Mouse (Mus musculus) R1 (cell line): ENCODE results near the gene Mettl21a.

Experiments
- DNase-seq: peaks from one replicate; pipeline ENCODE4 v3.0.0-alpha.2; 2018; ENCODE audit warnings: low read depth, low spot score

Gene Mettl21a

GRCm38 (mm10) chr1:64614801-64615345, 2.2 kb downstream of the Mettl21a start:
- no peak for DNase-seq

- DNase-seq = no peak
Measured at GRCm38 (mm10) chr1:64614311-64614710, 2.7 kb downstream of the Mettl21a start.

- DNase-seq = peak; percentile 56
Measured at GRCm38 (mm10) chr1:64609976-64610375, 7.1 kb downstream of the Mettl21a start.

- DNase-seq = no peak
Measured at GRCm38 (mm10) chr1:64609145-64609544, 7.9 kb downstream of the Mettl21a start.

- DNase-seq = no peak
Measured at GRCm38 (mm10) chr1:64603381-64603780, 13.7 kb downstream of the Mettl21a start.

GRCm38 (mm10) chr1:64601242-64601842, 15.7 kb downstream of the Mettl21a start:
- peak; percentile 15 for DNase-seq

GRCm38 (mm10) chr1:64600413-64601077, 16.5 kb downstream of the Mettl21a start:
- DNase-seq = no peak

GRCm38 (mm10) chr1:64598926-64599325, 18.1 kb downstream of the Mettl21a start:
- DNase-seq = no peak

- DNase-seq = peak; percentile 55
Measured at GRCm38 (mm10) chr1:64578801-64579200, 38.2 kb downstream of the Mettl21a start.

- DNase-seq = peak; percentile 81
Measured at GRCm38 (mm10) chr1:64577911-64578310, 39.1 kb downstream of the Mettl21a start.

- DNase-seq = peak; percentile 35
Measured at GRCm38 (mm10) chr1:64576732-64577131, 40.3 kb downstream of the Mettl21a start.

- DNase-seq = peak; percentile 6
Measured at GRCm38 (mm10) chr1:64576022-64576421, 41.0 kb downstream of the Mettl21a start.

GRCm38 (mm10) chr1:64568206-64568605, 48.8 kb downstream of the Mettl21a start:
- no peak for DNase-seq

- no peak for DNase-seq
Measured at GRCm38 (mm10) chr1:64560105-64560504, 56.9 kb downstream of the Mettl21a start.
